Mouse (Mus musculus) MN1 (cell line): ENCODE data around the gene Ppp1cc.
"Not testable (repeated sequence)": the region's sequence is repeated elsewhere in the genome, so short reads cannot be mapped to it uniquely, and the experiment has no call there.

Experiments
- DNase-seq: peaks from one replicate; pipeline ENCODE4 v3.0.0-alpha.2; 2016; ENCODE audit warnings: low spot score

The Ppp1cc gene

GRCm38 (mm10) chr5:122166636-122167161 is 8.6 kb downstream of the Ppp1cc start:
- peak; percentile 24 for DNase-seq

GRCm38 (mm10) chr5:122168344-122169069 is 10.4 kb downstream of the Ppp1cc start:
- DNase-seq: no peak

- no peak for DNase-seq
These were observed 13.0 kb downstream of the Ppp1cc start for GRCm38 (mm10) chr5:122171058-122171457.

- no peak for DNase-seq
These were observed 17.3 kb downstream of the Ppp1cc start for GRCm38 (mm10) chr5:122175402-122175801.

- no peak for DNase-seq
These were observed 17.9 kb downstream of the Ppp1cc start for GRCm38 (mm10) chr5:122175961-122176360.

GRCm38 (mm10) chr5:122176398-122176797 is 18.3 kb downstream of the Ppp1cc start:
- peak; percentile 62 for DNase-seq

GRCm38 (mm10) chr5:122179665-122180064 is 21.6 kb downstream of the Ppp1cc start:
- no peak for DNase-seq

- DNase-seq: no peak
These were observed 26.3 kb downstream of the Ppp1cc start for GRCm38 (mm10) chr5:122184283-122184806.

GRCm38 (mm10) chr5:122184858-122185257 is 26.8 kb downstream of the Ppp1cc start:
- not testable (repeated sequence) for DNase-seq

GRCm38 (mm10) chr5:122189115-122189514 is 31.0 kb downstream of the Ppp1cc start:
- DNase-seq: no peak

GRCm38 (mm10) chr5:122190465-122190864 is 32.4 kb downstream of the Ppp1cc start:
- no peak for DNase-seq

GRCm38 (mm10) chr5:122191269-122192063 is 33.4 kb downstream of the Ppp1cc start:
- no peak for DNase-seq

GRCm38 (mm10) chr5:122192347-122192746 is 34.3 kb downstream of the Ppp1cc start:
- DNase-seq: no peak

GRCm38 (mm10) chr5:122200872-122201271 is 42.8 kb downstream of the Ppp1cc start:
- no peak for DNase-seq

- no peak for DNase-seq
These were observed 43.8 kb downstream of the Ppp1cc start for GRCm38 (mm10) chr5:122201904-122202303.

- DNase-seq: no peak
These were observed 46.1 kb downstream of the Ppp1cc start for GRCm38 (mm10) chr5:122204180-122204579.

GRCm38 (mm10) chr5:122206475-122206874 is 48.4 kb downstream of the Ppp1cc start, which contains the start of gene Hvcn1:
Hvcn1 (plus strand) TSS chr5:122206804.
- DNase-seq: no peak

- DNase-seq: no peak
These were observed 50.8 kb downstream of the Ppp1cc start for GRCm38 (mm10) chr5:122208909-122209308.

GRCm38 (mm10) chr5:122209591-122210368 is 51.7 kb downstream of the Ppp1cc start:
- no peak for DNase-seq

GRCm38 (mm10) chr5:122210890-122211289 is 52.8 kb downstream of the Ppp1cc start:
- no peak for DNase-seq

GRCm38 (mm10) chr5:122212125-122212524 is 54.0 kb downstream of the Ppp1cc start:
- DNase-seq: no peak

GRCm38 (mm10) chr5:122212820-122213219 is 54.7 kb downstream of the Ppp1cc start:
- not testable (repeated sequence) for DNase-seq
